26 mouse cellular contexts compared by ENCODE assay signal in the genomic region with DNA sequence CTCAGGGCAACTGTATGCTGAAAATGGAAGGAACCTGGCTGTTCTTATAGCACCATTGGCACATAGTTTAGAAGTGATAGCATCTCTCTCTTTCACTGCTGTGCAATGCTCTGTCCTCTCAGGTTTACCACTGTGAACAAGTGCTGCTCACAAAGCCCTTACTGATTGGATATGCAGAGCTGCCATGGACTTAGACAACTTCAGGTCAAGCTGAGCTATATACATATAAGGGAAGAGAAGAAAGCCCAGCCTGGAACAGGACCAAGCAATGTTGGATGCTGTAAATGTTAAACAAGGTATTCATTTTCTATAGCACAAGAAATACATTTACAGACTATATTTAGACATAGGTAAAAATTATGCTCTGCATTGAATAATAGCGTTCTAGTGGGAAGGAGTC. TPM values are rescaled to one million over a fixed set of nuclear protein-coding genes. Genes with fewer than 3 reads are reported as not detected.
"Had no signal": no experiment of that assay in that cellular context is flagged by ENCODE, and none has a peak within 500 bp of the region (broad histone marks: within the 10 kb centered on the region; RNA-seq: fewer than 3 reads in every experiment).

No protein-coding gene starts in this region.

- H3K4me3 ChIP-seq: gastrocnemius, adult 2 months; heart, embryonic 10.5 days; heart, embryonic 12.5 days; hindbrain, embryonic 10.5 days; hindbrain, embryonic 12.5 days; layer of hippocampus, adult 2 months; left cerebral cortex, adult 2 months; limb, embryonic 10.5 days; limb, embryonic 12.5 days; liver, embryonic 13.5 days had no signal

- DNase-seq: gastrocnemius, adult 2 months; gastrocnemius, postnatal 10 days; gastrocnemius, postnatal 25 days; heart, adult 18-20 months; heart, postnatal 10 days; heart, postnatal 4 days; kidney, adult 18-20 months; kidney, adult 8-10 months; kidney, postnatal 10 days; kidney, postnatal 25 days; kidney, postnatal 4 days; liver; liver, embryonic 13.5 days had no signal

- H3K27me3 ChIP-seq: heart, embryonic 12.5 days; hindbrain, embryonic 12.5 days; limb, embryonic 12.5 days; liver, embryonic 13.5 days had no signal

- H3K36me3 ChIP-seq: heart, embryonic 10.5 days; heart, embryonic 12.5 days; hindbrain, embryonic 10.5 days; hindbrain, embryonic 12.5 days; limb, embryonic 10.5 days; limb, embryonic 12.5 days; liver, embryonic 13.5 days had no signal

- H3K9ac ChIP-seq: heart, embryonic 12.5 days; hindbrain, embryonic 12.5 days; hindbrain, embryonic 14.5 days; limb, embryonic 12.5 days; liver, embryonic 13.5 days had no signal

- H3K4me1 ChIP-seq: heart, embryonic 10.5 days; heart, embryonic 12.5 days; hindbrain, embryonic 10.5 days; hindbrain, embryonic 12.5 days; limb, embryonic 10.5 days; limb, embryonic 12.5 days; liver, embryonic 13.5 days had no signal

- H3K27ac ChIP-seq: gastrocnemius, adult 2 months; heart, embryonic 10.5 days; hindbrain, embryonic 10.5 days; hindbrain, embryonic 12.5 days; hindbrain, embryonic 14.5 days; layer of hippocampus, adult 2 months; left cerebral cortex, adult 2 months; limb, embryonic 10.5 days; limb, embryonic 12.5 days; liver, embryonic 13.5 days had no signal

- ATAC-seq: hindbrain, embryonic 16.5 days; inflammation-experienced regulatory T-cells, adult 6 months had no signal

- H3K9me3 ChIP-seq: heart, embryonic 10.5 days; heart, embryonic 12.5 days; hindbrain, embryonic 10.5 days; hindbrain, embryonic 12.5 days; limb, embryonic 10.5 days; limb, embryonic 12.5 days; liver, embryonic 13.5 days had no signal

- H3K4me2 ChIP-seq: heart, embryonic 12.5 days; hindbrain, embryonic 12.5 days; hindbrain, embryonic 14.5 days; limb, embryonic 12.5 days; liver, embryonic 11.5 days; liver, embryonic 13.5 days had no signal

RNA-seq across cellular contexts. Expression of gene Rgmb, which starts 34.4 kb away (rescaled TPM):
- total RNA-seq: granulocyte monocyte progenitor cell, adult 5-6 weeks had no signal
